Mouse (Mus musculus) regulatory T cell (primary cell): ENCODE results near the gene Rad9b.

Experiments
- in situ Hi-C: fragments of 300-600 bp; cut with MboI, MseI; formaldehyde crosslinking; loops from one replicate; pipeline ENCODE4 v1.15.1; 2025; ENCODE audit warnings: high pct_unique_total_duplicates

Rad9b gene

GRCm38 (mm10) chr5:122285029-122285766, 68.8 kb downstream of the Rad9b start:
- in situ Hi-C loops = no loop called here

- in situ Hi-C loops = no loop called here
These were observed 69.6 kb downstream of the Rad9b start, which contains the start of gene Pptc7 for GRCm38 (mm10) chr5:122284183-122285028. Pptc7 (plus strand) TSS chr5:122284365.

GRCm38 (mm10) chr5:122283828-122284182, 70.2 kb downstream of the Rad9b start:
- in situ Hi-C loops = no loop called here

- in situ Hi-C loops = no loop called here
These were observed 73.1 kb downstream of the Rad9b start for GRCm38 (mm10) chr5:122280827-122281462.

- in situ Hi-C loops = no loop called here
These were observed 73.6 kb downstream of the Rad9b start for GRCm38 (mm10) chr5:122280422-122280826.

- in situ Hi-C loops = no loop called here
These were observed 74.1 kb downstream of the Rad9b start for GRCm38 (mm10) chr5:122279799-122280421.

GRCm38 (mm10) chr5:122278946-122279345, 75.1 kb downstream of the Rad9b start:
- in situ Hi-C loops = no loop called here

GRCm38 (mm10) chr5:122274785-122275184, 79.2 kb downstream of the Rad9b start:
- in situ Hi-C loops = no loop called here
